Mouse (Mus musculus): ENCODE results near the gene Il1a. TPM values are rescaled to one million over a fixed set of nuclear protein-coding genes. Genes with fewer than 3 reads are reported as not detected.
A peak's percentile ranks its signal among the peaks of the same experiment; 100 is the strongest.

The Il1a gene
- 1 to 10 TPM in 1 of 2 experiments, under 1 TPM in 1; 0.39 to 1.0 TPM for total RNA-seq (2021)

GRCm38 (mm10) chr2:129309836-129310235, at the start of gene Il1a:
Gene Il1a, minus strand, starts transcription at chr2:129309972.
- intact Hi-C loops (cut with DNase I), result no loop called here
- DNase-seq (ENCODE audit: low spot score in 2 of 2), result no peak

DNA sequence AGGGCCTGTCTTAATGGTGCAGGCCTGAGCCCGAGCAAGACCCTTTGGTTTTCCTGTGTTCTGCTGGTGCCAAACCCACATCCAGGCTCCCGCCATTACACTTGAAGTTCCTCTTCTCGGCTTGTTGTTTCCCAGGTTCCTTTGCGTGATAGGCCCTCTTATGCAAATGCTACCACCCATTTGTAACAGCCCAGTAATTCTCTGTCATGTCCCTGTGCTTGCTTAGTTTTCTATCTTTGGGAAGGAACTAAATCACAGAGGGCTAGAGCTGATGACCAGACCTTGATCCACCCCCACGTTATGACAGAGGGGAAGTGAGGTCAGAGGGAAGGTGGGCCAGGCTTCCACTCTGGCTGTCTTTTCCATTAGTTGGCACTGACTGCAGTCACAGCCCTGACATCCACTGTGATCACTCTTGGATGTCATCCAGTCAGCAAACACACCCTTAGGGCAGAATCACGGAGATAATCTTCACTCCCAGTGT, 28.4 kb upstream of the Il1a start:
- DNase-seq (ENCODE audit: low spot score in 2 of 2), result no peak
- intact Hi-C loops (cut with DNase I), result no loop called here

- intact Hi-C loops (cut with DNase I), result no loop called here
- no peak for DNase-seq (ENCODE audit: low spot score in 2 of 2)
These were observed 23.7 kb upstream of the Il1a start for GRCm38 (mm10) chr2:129333471-129333870.

GRCm38 (mm10) chr2:129330540-129330939, 20.8 kb upstream of the Il1a start:
- intact Hi-C loops (cut with DNase I), result no loop called here
- no peak for DNase-seq (ENCODE audit: low spot score in 2 of 2)

GRCm38 (mm10) chr2:129330024-129330423, 20.3 kb upstream of the Il1a start:
- intact Hi-C loops (cut with DNase I), result no loop called here
- no peak for DNase-seq (ENCODE audit: low spot score in 2 of 2)

DNA sequence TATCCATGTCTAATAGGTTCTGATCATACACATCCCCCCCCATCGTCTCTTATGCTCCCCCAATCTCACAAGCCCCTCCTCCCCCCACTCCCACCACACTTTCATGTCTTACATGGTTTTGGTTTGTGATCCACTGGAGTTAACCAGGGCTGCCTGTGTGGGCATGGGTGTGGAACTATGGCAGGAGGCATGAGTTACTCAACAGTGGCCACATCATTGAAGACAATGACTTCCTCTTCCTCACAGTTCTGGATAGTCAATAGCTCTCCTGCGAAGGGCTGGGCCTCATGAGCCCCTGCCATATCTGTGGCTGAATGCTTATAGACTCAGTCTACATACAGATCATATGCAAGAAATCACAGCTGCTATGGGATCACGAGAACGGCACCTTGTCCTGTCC, 18.5 kb upstream of the Il1a start:
- DNase-seq (ENCODE audit: low spot score in 2 of 2), result no peak
- intact Hi-C loops (cut with DNase I), result no loop called here

DNA sequence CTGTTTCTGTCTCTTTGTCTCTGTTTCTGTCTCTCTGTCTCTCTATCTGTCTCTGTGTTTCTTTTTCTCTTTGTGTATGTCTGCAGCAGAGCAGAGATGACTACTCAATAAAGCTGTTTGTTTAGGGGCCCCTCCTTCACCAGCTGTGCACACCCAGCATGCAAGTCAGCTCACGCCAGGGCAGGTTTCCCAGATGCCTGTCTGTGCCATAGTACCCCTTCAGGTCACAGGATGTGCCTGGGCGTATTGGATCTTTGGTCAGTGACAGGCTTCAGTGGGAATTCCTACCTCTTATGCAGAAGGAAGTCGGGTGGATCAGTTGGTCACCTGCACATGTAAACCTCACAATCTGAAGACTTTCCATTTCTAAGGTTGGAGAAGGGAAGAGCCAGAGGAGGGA, 14.4 kb upstream of the Il1a start:
- intact Hi-C loops (cut with DNase I), result loop anchor here (5.0 kb wide), 1 partner anchor 83 kb away; no protein-coding TSS in a partner anchor
- no peak for DNase-seq (ENCODE audit: low spot score in 2 of 2)

DNA sequence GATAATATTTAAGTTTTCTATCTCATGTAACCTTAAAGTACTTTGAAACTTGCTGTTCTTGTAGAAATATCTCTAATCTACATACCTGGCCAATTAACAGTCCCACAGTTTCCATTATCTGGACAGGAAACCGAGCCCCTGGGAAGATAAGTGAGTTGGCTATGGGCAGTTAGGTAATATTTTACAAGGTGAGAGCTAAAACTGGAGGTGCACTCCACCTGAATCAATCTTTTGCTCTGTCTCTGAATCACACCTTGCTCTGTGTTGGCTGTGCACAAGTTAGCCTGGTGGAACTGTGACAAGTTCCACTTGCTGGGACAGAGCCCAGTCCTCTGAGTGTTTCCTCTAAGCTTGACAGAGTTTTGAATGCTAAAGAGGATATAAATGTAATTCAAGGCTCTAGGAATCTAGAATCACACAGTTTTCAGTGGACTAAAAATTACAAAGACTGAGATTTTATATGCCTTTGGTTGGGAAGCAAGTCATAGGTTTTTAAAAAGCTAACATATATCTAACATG, 12.4 kb upstream of the Il1a start:
- intact Hi-C loops (cut with DNase I), result loop anchor here (5.0 kb wide), 1 partner anchor 85 kb away; no protein-coding TSS in a partner anchor
- DNase-seq (ENCODE audit: low spot score in 2 of 2), result peak; percentile 24 to 87

GRCm38 (mm10) chr2:129320033-129320605, 10.3 kb upstream of the Il1a start:
- peak in 1 of 2 experiments; percentile 66 for DNase-seq (ENCODE audit: low spot score in 2 of 2)
- intact Hi-C loops (cut with DNase I), result loop anchor here (5.0 kb wide), 1 partner anchor 87 kb away; no protein-coding TSS in a partner anchor

GRCm38 (mm10) chr2:129315831-129316230, 6.1 kb upstream of the Il1a start:
- DNase-seq (ENCODE audit: low spot score in 2 of 2), result no peak
- intact Hi-C loops (cut with DNase I), result no loop called here

DNA sequence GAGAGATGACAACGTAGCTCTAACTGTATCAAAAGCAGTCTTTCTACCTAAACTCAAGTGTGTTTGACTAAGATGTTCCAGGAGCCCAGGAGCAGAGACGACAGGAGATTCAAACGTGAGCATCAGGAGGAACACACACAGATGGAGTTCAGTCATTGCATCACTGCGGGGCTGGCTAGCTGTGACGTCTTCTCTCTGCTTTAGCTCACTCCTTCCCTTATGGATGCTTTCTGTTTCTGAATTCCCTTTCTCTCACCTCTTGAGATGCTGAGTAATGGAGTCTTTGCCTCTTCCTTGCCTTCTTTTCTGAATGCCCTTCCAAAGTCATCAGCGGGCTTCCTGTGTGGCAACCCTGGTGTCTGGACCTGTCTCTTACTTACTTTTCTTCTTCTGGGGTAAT, 5.1 kb upstream of the Il1a start:
- DNase-seq (ENCODE audit: low spot score in 2 of 2), result no peak

DNA sequence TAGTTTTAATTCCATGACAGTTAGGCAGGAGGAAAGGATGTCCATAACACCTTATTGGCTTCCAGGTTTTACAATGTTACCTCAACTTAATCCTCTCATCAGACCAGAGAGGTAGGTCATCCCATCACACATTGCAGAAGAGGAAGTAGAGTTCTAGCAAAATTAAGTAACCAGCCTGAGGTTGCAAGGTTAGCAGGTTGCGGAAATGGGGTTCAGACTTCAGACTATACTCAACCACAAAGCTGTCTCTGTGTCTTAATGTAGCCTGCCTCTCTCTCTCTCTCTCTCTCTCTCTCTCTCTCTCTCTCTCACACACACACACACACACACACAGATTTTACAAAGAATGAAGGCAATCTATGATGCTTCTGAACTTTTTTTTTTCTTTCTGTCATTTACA, 4.2 kb upstream of the Il1a start:
- intact Hi-C loops (cut with DNase I), result no loop called here
- DNase-seq (ENCODE audit: low spot score in 2 of 2), result no peak

More for the DNA sequence above, 5.1 kb upstream of the Il1a start:
- intact Hi-C loops (cut with DNase I), result no loop called here

- intact Hi-C loops (cut with DNase I), result no loop called here
- DNase-seq (ENCODE audit: low spot score in 2 of 2), result no peak
These were observed 3.8 kb downstream of the Il1a start for GRCm38 (mm10) chr2:129306020-129306419.

DNA sequence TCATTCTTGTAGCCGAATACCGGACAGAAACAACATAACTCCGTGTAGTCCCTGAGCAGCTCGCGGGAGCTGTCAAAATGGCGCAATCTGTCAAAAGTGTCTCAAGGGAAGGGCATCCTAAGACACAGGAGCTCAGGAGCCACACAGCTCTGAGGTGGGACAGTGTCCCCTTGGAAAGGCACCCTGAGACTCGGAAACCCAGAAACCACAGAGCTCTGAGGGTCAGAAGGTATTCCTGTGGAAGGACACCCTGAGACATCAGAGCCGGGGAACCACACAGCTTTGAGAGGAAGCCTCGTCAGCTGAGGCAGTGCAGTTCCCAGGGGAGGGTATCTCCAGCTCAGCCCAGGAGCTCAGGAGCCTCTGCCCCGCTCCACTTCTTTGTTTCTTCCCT, 12.2 kb downstream of the Il1a start:
- DNase-seq (ENCODE audit: low spot score in 2 of 2), result no peak
- intact Hi-C loops (cut with DNase I), result loop anchor here (2.0 kb wide), 1 partner anchor 111 kb away; no protein-coding TSS in a partner anchor

DNA sequence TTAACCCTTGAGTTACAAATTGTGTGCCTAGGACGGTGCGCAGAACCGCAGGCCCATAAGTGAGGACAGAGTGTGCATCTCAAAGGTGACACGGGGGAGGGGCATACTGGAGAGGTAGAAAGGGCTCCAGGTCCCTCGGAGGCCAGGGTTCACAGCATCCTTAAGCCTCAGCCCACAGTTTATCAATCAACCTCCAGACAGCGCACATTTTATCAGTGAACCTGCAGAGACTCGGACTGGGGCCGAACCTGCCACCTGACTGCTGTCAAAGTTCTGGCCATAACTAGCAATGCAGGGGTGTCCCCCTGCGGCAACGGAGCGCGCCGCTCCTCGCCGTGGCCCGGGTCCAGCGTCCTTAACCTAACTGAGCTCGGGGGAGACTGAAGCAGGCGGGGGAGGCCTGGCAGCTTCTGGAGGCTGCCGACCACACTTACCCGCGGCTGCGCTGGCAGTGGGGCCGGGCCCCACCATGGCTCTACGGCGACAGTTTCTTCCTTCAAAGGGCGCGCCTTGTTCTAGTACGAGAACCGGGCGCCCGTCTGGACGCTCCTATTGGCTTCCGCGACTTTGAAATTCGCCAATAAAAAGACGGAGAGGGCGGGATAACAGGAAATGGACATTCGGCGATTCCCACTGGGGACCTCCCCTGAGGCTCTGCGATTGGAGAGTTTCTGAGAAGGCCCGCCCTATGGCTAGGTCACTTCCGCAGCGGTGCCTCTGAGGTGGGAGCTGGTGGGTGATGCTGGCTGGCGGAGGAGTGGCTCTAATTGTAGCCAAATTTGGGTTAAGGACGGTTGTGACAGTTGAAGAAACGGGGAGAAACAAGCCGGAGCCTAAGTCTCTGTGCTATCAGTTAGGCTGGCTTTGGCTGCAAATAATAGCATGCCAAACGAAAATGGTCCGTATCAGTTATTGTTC, 12.8 kb downstream of the Il1a start, which contains the start of gene Ckap2l:
TSS of gene Ckap2l (minus strand) at position 542 of the 918 bp plus-strand sequence.
- intact Hi-C loops (cut with DNase I), result loop anchor here (2.0 kb wide), 1 partner anchor 112 kb away; no protein-coding TSS in a partner anchor
- peak; percentile 95 to 99 for DNase-seq (ENCODE audit: low spot score in 2 of 2)

DNA sequence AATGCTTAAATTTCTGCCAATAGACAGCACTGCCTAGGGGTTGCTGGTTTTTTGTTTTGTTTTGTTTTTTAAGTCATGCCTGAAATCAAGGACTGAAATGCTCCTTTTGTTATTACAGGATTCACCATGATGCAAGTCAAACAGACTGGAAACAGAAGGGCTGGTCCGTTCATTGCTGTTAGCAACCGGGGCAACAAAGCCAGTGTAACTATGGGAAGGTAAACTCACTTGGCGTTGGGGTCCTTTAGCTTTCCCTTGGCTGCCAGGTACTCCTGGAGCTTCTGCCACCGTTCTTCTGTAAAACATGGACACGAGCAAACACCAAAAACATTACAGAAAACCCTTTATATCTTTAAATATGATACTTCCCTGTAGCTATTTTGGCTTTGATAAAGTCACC, 13.7 kb downstream of the Il1a start:
- no peak for DNase-seq (ENCODE audit: low spot score in 2 of 2)
- intact Hi-C loops (cut with DNase I), result loop anchor here (2.0 kb wide), 1 partner anchor 113 kb away; no protein-coding TSS in a partner anchor

GRCm38 (mm10) chr2:129295075-129295474, 14.7 kb downstream of the Il1a start:
- intact Hi-C loops (cut with DNase I), result no loop called here
- DNase-seq (ENCODE audit: low spot score in 2 of 2), result no peak

- intact Hi-C loops (cut with DNase I), result no loop called here
- no peak for DNase-seq (ENCODE audit: low spot score in 2 of 2)
These were observed 35.9 kb downstream of the Il1a start for GRCm38 (mm10) chr2:129273823-129274222.

DNA sequence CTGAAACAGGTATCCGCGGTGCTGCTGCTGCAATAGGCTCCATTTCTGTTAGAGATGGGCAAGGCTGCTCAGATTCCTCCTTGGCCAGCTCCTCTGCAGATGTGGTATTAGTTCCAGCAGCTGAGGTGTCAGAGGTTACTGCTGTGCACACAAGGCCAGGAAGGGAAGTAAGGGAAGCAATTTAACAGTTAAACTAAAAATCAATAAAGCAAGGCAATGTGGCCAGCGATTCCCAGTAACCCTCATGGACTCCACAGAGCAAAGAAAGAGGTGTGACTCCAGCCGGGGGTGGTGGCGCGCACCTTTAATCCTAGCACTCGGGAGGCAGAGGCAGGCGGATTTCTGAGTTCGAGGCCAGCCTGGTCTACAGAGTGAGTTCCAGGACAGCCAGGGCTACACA, 39.2 kb downstream of the Il1a start:
- intact Hi-C loops (cut with DNase I), result no loop called here
- no peak for DNase-seq (ENCODE audit: low spot score in 2 of 2)

GRCm38 (mm10) chr2:129269986-129270385, 39.8 kb downstream of the Il1a start:
- DNase-seq (ENCODE audit: low spot score in 2 of 2), result no peak
- intact Hi-C loops (cut with DNase I), result no loop called here
